Mouse (Mus musculus) lung, postnatal 0 days (tissue): ENCODE measurements around the gene Pan3.

ENCODE experiments used
- CTCF ChIP-seq: IDR thresholded peaks from 2 replicates; pipeline ENCODE4 v1.5.1; 2016; ENCODE audit warnings: antibody characterized with exemption, mild to moderate bottlenecking
- EP300 ChIP-seq: IDR thresholded peaks from 2 replicates; pipeline ENCODE4 v1.6.1; 2016; ENCODE audit warnings: antibody characterized with exemption, mild to moderate bottlenecking, control low read depth

GRCm38 (mm10) chr5:147392667-147393213 lies 37.2 kb upstream of the Pan3 start:
- TF ChIP-seq CTCF: no peak
- no peak for TF ChIP-seq EP300
